Mouse (Mus musculus): Measurements from ENCODE around the gene Prrg4. TPM values are rescaled to one million over a fixed set of nuclear protein-coding genes. Genes with fewer than 3 reads are reported as not detected.
"Not testable (repeated sequence)": the region's sequence is repeated elsewhere in the genome, so short reads cannot be mapped to it uniquely, and the experiment has no call there.

Prrg4 gene
- total RNA-seq, 2 experiments from 2014 or later: 1.1 to 4.8 TPM

- ATAC-seq (replicated peaks; ENCODE audit: poor library complexity): no peak
Observed at GRCm38 (mm10) chr2:104846638-104847414, 2.9 kb downstream of the Prrg4 start.

GRCm38 (mm10) chr2:104842559-104842958, 7.1 kb downstream of the Prrg4 start:
- ATAC-seq (replicated peaks; ENCODE audit: poor library complexity): no peak

- no peak for ATAC-seq (replicated peaks; ENCODE audit: poor library complexity)
Observed at GRCm38 (mm10) chr2:104841736-104842135, 7.9 kb downstream of the Prrg4 start.

- no peak for ATAC-seq (replicated peaks; ENCODE audit: poor library complexity)
Observed at GRCm38 (mm10) chr2:104840974-104841373, 8.7 kb downstream of the Prrg4 start.

- no peak for ATAC-seq (replicated peaks; ENCODE audit: poor library complexity)
Observed at GRCm38 (mm10) chr2:104832486-104832885, 17.2 kb downstream of the Prrg4 start.

- no peak for ATAC-seq (replicated peaks; ENCODE audit: poor library complexity)
Observed at GRCm38 (mm10) chr2:104826191-104826590, 23.5 kb downstream of the Prrg4 start.

GRCm38 (mm10) chr2:104818763-104819162, 30.9 kb downstream of the Prrg4 start:
- ATAC-seq (replicated peaks; ENCODE audit: poor library complexity): not testable (repeated sequence)

- no peak for ATAC-seq (replicated peaks; ENCODE audit: poor library complexity)
Observed at GRCm38 (mm10) chr2:104817555-104818330, 31.9 kb downstream of the Prrg4 start.

- ATAC-seq (replicated peaks; ENCODE audit: poor library complexity): peak; percentile 80
Observed at GRCm38 (mm10) chr2:104816866-104817439, 32.7 kb downstream of the Prrg4 start.

- no peak for ATAC-seq (replicated peaks; ENCODE audit: poor library complexity)
Observed at GRCm38 (mm10) chr2:104816371-104816827, 33.3 kb downstream of the Prrg4 start, which contains the start of gene Qser1. Gene Qser1 (minus strand): TSS chr2:104816760.

- peak; percentile 47 for ATAC-seq (replicated peaks; ENCODE audit: poor library complexity)
Observed at GRCm38 (mm10) chr2:104815561-104816370, 33.9 kb downstream of the Prrg4 start.

GRCm38 (mm10) chr2:104814181-104814951, 35.3 kb downstream of the Prrg4 start:
- no peak for ATAC-seq (replicated peaks; ENCODE audit: poor library complexity)

GRCm38 (mm10) chr2:104805435-104805834, 44.2 kb downstream of the Prrg4 start:
- peak; percentile 91 for ATAC-seq (replicated peaks; ENCODE audit: poor library complexity)

Other genes starting within 250 kb of the Prrg4 start
- gene Tcp11l1, start 137.7 kb downstream of the Prrg4 start, total RNA-seq (2015): 15.3 and 15.8 TPM in 2 replicates
- gene Tcp11l1, start 137.7 kb downstream of the Prrg4 start, total RNA-seq (2017): 9.0 and 10.8 TPM in 2 replicates
- gene Pin1rt1, start 133.5 kb downstream of the Prrg4 start, total RNA-seq (2015): not detected in 2 replicates
- gene Pin1rt1, start 133.5 kb downstream of the Prrg4 start, total RNA-seq (2017): not detected in 2 replicates
- 4.5 and 5.4 TPM in 2 replicates for gene Depdc7, start 107.0 kb downstream of the Prrg4 start, total RNA-seq (2015)
- gene Depdc7, start 107.0 kb downstream of the Prrg4 start, total RNA-seq (2017): 4.1 and 4.8 TPM in 2 replicates
- gene Qser1, start 33.1 kb downstream of the Prrg4 start, total RNA-seq (2015): 50.9 and 56.0 TPM in 2 replicates
- gene Qser1, start 33.1 kb downstream of the Prrg4 start, total RNA-seq (2017): 8.7 and 12.7 TPM in 2 replicates
- 2.2 and 10.1 TPM in 2 replicates for gene Ccdc73, start 17.9 kb upstream of the Prrg4 start, total RNA-seq (2015)
- 0.03 and 5.2 TPM in 2 replicates for gene Ccdc73, start 17.9 kb upstream of the Prrg4 start, total RNA-seq (2017)
- gene Eif3m, start 167.2 kb upstream of the Prrg4 start, total RNA-seq (2015): 397 and 412 TPM in 2 replicates
- 294 and 304 TPM in 2 replicates for gene Eif3m, start 167.2 kb upstream of the Prrg4 start, total RNA-seq (2017)
- gene Gm11060, start 242.1 kb upstream of the Prrg4 start, total RNA-seq (2015): not detected in 2 replicates
- not detected in 2 replicates for gene Gm11060, start 242.1 kb upstream of the Prrg4 start, total RNA-seq (2017)

All from megakaryocyte progenitor cell, adult 5-6 weeks (primary cell).